Mouse (Mus musculus): Measurements from ENCODE around the gene Parp3. TPM values are rescaled to one million over a fixed set of nuclear protein-coding genes. Genes with fewer than 3 reads are reported as not detected.

The Parp3 gene
- polyA plus RNA-seq, 1 experiment from 2014 or later: 1.7 TPM

GRCm38 (mm10) chr9:106452821-106453220 lies 23.9 kb downstream of the Parp3 start:
- WGBS: 4% methylated on average over 7 of the region's 7 CpGs
- peak overlapping the region; percentile 87 for H3K4me3 ChIP-seq
- peak overlapping the region; percentile 94 for H3K27ac ChIP-seq
- 0 out of 2 replicates have a peak, but pooled peaks cover 10% of the 10 kb centered on the region for H3K36me3 ChIP-seq
- peaks cover 98% of the 10 kb centered on the region for H3K4me1 ChIP-seq
- peaks cover 4% of the 10 kb centered on the region; the same call in 1 of the 2 replicates for H3K27me3 ChIP-seq (ENCODE audit: insufficient read depth, poor library complexity, severe bottlenecking)
- H3K9me3 ChIP-seq: no peaks in the 10 kb centered on the region
- DNase-seq (ENCODE audit: low spot score): no peak

DNA sequence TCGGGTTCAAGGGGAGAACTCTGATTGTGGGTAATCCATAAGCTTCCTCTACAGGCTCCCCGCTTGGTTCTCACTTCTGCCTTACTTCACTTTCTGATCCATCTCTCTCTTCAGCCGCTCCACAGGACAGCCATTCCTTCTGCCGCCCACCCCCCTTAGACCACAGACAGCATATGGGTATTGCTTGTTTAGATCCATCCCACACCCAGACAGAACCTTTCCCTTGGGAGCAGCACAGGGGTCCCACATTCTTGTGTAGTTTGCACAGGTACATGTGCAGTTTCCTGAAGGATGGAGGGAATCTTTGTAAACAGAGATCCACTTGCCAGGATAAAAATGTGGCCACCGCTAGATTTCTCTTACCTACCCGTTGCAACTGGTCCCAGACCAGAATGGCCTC lies 24.4 kb downstream of the Parp3 start:
- 0 out of 2 replicates have a peak, but pooled peaks cover 10% of the 10 kb centered on the region for H3K36me3 ChIP-seq
- 30% methylated on average over 6 of the region's 6 CpGs for WGBS
- no peaks in the 10 kb centered on the region for H3K9me3 ChIP-seq
- DNase-seq (ENCODE audit: low spot score): no peak
- H3K4me3 ChIP-seq: peak overlapping the region; percentile 87
- peaks cover 98% of the 10 kb centered on the region for H3K4me1 ChIP-seq
- H3K27me3 ChIP-seq (ENCODE audit: insufficient read depth, poor library complexity, severe bottlenecking): peaks cover 4% of the 10 kb centered on the region; the same call in 1 of the 2 replicates
- peak overlapping the region; percentile 94 for H3K27ac ChIP-seq

DNA sequence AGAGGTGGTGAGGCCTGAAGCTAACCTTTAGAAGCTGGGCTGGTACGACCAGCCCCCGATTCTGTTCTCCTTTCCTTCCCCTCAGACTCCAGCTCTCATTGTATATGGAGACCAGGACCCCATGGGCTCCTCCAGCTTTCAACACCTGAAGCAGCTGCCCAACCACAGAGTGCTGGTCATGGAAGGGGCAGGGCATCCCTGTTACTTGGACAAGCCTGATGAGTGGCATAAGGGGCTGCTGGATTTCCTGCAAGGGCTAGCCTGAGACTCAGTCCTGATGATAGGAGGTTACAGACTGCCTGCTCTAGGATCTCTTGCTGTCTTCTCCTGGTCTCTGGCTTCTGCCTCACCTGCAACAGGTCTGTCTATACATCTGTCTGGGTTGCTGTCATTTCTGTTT lies 24.9 kb downstream of the Parp3 start:
- peaks cover 98% of the 10 kb centered on the region for H3K4me1 ChIP-seq
- H3K4me3 ChIP-seq: no peak overlapping the region
- DNase-seq (ENCODE audit: low spot score): no peak
- peaks cover 4% of the 10 kb centered on the region; the same call in 1 of the 2 replicates for H3K27me3 ChIP-seq (ENCODE audit: insufficient read depth, poor library complexity, severe bottlenecking)
- 0 out of 2 replicates have a peak, but pooled peaks cover 7% of the 10 kb centered on the region for H3K36me3 ChIP-seq
- no peaks in the 10 kb centered on the region for H3K9me3 ChIP-seq
- peak overlapping the region; percentile 39 for H3K27ac ChIP-seq
- 48% methylated on average over 2 of the region's 2 CpGs for whole genome bisulfite sequencing

DNA sequence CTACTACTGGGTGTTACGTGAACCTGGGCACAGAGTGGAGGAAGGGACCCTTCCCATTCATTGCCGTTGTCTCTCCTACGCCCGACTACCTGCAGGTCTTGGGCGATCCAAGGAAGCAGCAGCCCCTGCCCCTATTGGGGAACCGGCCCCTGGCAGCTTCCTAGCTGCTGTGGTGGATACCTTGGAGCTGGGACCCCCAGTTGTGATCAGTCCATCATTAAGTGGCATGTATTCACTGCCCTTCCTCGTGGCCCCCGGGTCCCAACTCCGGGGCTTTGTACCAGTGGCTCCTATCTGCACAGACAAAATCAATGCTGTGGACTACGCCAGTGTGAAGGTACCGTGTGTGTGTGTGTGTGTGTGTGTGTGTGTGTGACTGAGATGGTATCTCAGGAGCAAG lies 25.5 kb downstream of the Parp3 start:
- peaks cover 4% of the 10 kb centered on the region; the same call in 1 of the 2 replicates for H3K27me3 ChIP-seq (ENCODE audit: insufficient read depth, poor library complexity, severe bottlenecking)
- H3K4me3 ChIP-seq: peak overlapping the region; percentile 22; the same call in 1 of the 2 replicates
- H3K9me3 ChIP-seq: no peaks in the 10 kb centered on the region
- 0 out of 2 replicates have a peak, but pooled peaks cover 1% of the 10 kb centered on the region for H3K36me3 ChIP-seq
- peaks cover 93% of the 10 kb centered on the region for H3K4me1 ChIP-seq
- H3K27ac ChIP-seq: peak overlapping the region; percentile 39; the same call in 1 of the 2 replicates
- WGBS: 69% methylated on average over 11 of the region's 11 CpGs
- DNase-seq (ENCODE audit: low spot score): no peak

- WGBS: 8% methylated on average over 9 of the region's 9 CpGs
- Histone ChIP-seq H3K27ac (peak overlapping the region; percentile 64), H3K9me3 (no peaks in the 10 kb centered on the region), H3K36me3 (no peaks in the 10 kb centered on the region), H3K4me1 (peaks cover 90% of the 10 kb centered on the region), H3K27me3 (ENCODE audit: insufficient read depth, poor library complexity, severe bottlenecking) (peaks cover 4% of the 10 kb centered on the region; the same call in 1 of the 2 replicates), H3K4me3 (peak overlapping the region; percentile 22; the same call in 1 of the 2 replicates)
- DNase-seq (ENCODE audit: low spot score): no peak
Measured at GRCm38 (mm10) chr9:106450661-106451060, 26.1 kb downstream of the Parp3 start.

DNA sequence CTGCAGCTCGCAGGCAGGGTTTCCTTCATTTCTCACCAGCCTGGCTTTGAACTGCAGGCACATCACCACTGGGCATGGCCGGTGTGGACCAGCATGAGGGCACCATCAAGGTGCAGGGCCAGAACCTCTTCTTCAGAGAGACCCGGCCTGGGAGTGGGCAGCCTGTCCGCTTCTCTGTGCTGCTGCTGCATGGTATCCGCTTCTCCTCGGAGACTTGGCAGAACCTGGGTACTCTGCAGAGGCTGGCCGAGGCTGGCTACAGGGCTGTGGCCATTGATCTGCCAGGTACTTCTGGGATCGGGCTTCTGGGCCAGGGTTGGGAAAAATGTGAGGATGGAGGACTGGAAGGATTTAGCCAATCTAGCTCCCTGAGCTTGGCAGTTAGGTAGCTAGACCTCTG lies 26.8 kb downstream of the Parp3 start:
- H3K27ac ChIP-seq: peak overlapping the region; percentile 64; the same call in 1 of the 2 replicates
- no peak for DNase-seq (ENCODE audit: low spot score)
- H3K27me3 ChIP-seq (ENCODE audit: insufficient read depth, poor library complexity, severe bottlenecking): peaks cover 4% of the 10 kb centered on the region; the same call in 1 of the 2 replicates
- H3K4me1 ChIP-seq: peaks cover 87% of the 10 kb centered on the region
- H3K4me3 ChIP-seq: no peak overlapping the region; the same call in 1 of the 2 replicates
- no peaks in the 10 kb centered on the region for H3K9me3 ChIP-seq
- no peaks in the 10 kb centered on the region for H3K36me3 ChIP-seq
- WGBS: 87% methylated on average over 8 of the region's 8 CpGs

GRCm38 (mm10) chr9:106448498-106449031 lies 28.2 kb downstream of the Parp3 start:
- WGBS: under 1% methylated on average over 23 of the region's 23 CpGs
- H3K27ac ChIP-seq: peak overlapping the region; percentile 87
- peaks cover 73% of the 10 kb centered on the region for H3K4me1 ChIP-seq
- H3K9me3 ChIP-seq: no peaks in the 10 kb centered on the region
- peak overlapping the region; percentile 65 for H3K4me3 ChIP-seq
- DNase-seq (ENCODE audit: low spot score): peak; percentile 85
- no peaks in the 10 kb centered on the region for H3K36me3 ChIP-seq
- H3K27me3 ChIP-seq (ENCODE audit: insufficient read depth, poor library complexity, severe bottlenecking): peaks cover 4% of the 10 kb centered on the region; the same call in 1 of the 2 replicates

- Histone ChIP-seq H3K36me3 (no peaks in the 10 kb centered on the region), H3K4me3 (peak overlapping the region; percentile 65), H3K27ac (peak overlapping the region; percentile 87), H3K27me3 (ENCODE audit: insufficient read depth, poor library complexity, severe bottlenecking) (peaks cover 4% of the 10 kb centered on the region; the same call in 1 of the 2 replicates), H3K9me3 (no peaks in the 10 kb centered on the region), H3K4me1 (peaks cover 67% of the 10 kb centered on the region)
- 34% methylated on average over 9 of the region's 9 CpGs for WGBS
- DNase-seq (ENCODE audit: low spot score): no peak
Measured at GRCm38 (mm10) chr9:106447951-106448350, 28.8 kb downstream of the Parp3 start.

- peak within 1 kb of the TSS; percentile 87 for H3K27ac ChIP-seq
- H3K4me1 ChIP-seq: peaks cover 61% of the 10 kb centered on the region
- H3K27me3 ChIP-seq (ENCODE audit: insufficient read depth, poor library complexity, severe bottlenecking): peaks cover 4% of the 10 kb centered on the region; the same call in 1 of the 2 replicates
- peak; percentile 97 for DNase-seq (ENCODE audit: low spot score)
- H3K4me3 ChIP-seq: peak within 1 kb of the TSS; percentile 65
- H3K36me3 ChIP-seq: no peaks in the 10 kb centered on the region
- 0% methylated on average over 24 of the region's 24 CpGs for WGBS
- H3K9me3 ChIP-seq: no peaks in the 10 kb centered on the region
Measured at GRCm38 (mm10) chr9:106447348-106447747, 29.4 kb downstream of the Parp3 start, which contains the start of the genes Abhd14b and Abhd14a. TSS of gene Abhd14b (plus strand) at chr9:106447459. TSS of gene Abhd14a (minus strand) at chr9:106447678.

- Histone ChIP-seq H3K36me3 (no peaks in the 10 kb centered on the region), H3K4me1 (peaks cover 36% of the 10 kb centered on the region), H3K27ac (no peak overlapping the region), H3K27me3 (ENCODE audit: insufficient read depth, poor library complexity, severe bottlenecking) (peaks cover 1% of the 10 kb centered on the region; the same call in 1 of the 2 replicates), H3K9me3 (no peaks in the 10 kb centered on the region), H3K4me3 (no peak overlapping the region)
- DNase-seq (ENCODE audit: low spot score): no peak
- 81% methylated on average over 4 of the region's 4 CpGs for WGBS
Measured at GRCm38 (mm10) chr9:106444836-106445235, 31.9 kb downstream of the Parp3 start.

GRCm38 (mm10) chr9:106442680-106443079 lies 34.1 kb downstream of the Parp3 start:
- Histone ChIP-seq H3K4me3 (no peak overlapping the region), H3K27me3 (ENCODE audit: insufficient read depth, poor library complexity, severe bottlenecking) (no peaks in the 10 kb centered on the region), H3K4me1 (peaks cover 31% of the 10 kb centered on the region), H3K36me3 (no peaks in the 10 kb centered on the region), H3K27ac (no peak overlapping the region), H3K9me3 (no peaks in the 10 kb centered on the region)
- WGBS: 69% methylated on average over 5 of the region's 5 CpGs
- DNase-seq (ENCODE audit: low spot score): no peak

DNA sequence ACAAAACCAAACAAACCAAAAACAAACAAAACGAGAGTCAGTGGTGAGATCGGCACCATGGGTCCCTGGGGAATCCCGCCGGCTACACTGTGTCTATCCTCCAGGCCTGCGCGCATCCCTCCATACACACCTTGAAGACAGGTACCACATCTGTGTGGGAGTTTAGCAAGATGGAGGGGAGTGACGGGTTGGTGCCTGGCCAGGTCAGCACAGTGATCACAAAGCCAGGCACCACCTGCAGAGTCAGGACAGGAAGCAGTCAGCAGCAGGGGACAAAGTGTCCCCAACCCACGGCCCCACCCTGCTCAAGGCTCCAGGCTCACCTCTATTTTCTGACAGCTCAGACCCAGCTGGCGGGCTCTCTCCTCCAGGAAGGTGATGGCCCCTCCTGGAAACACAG lies 40.2 kb downstream of the Parp3 start:
- Histone ChIP-seq H3K4me1 (peaks cover 50% of the 10 kb centered on the region), H3K27me3 (ENCODE audit: insufficient read depth, poor library complexity, severe bottlenecking) (no peaks in the 10 kb centered on the region), H3K36me3 (peaks cover 29% of the 10 kb centered on the region), H3K9me3 (no peaks in the 10 kb centered on the region), H3K27ac (no peak overlapping the region), H3K4me3 (no peak overlapping the region)
- DNase-seq (ENCODE audit: low spot score): no peak
- WGBS: 83% methylated on average over 9 of the region's 9 CpGs

DNA sequence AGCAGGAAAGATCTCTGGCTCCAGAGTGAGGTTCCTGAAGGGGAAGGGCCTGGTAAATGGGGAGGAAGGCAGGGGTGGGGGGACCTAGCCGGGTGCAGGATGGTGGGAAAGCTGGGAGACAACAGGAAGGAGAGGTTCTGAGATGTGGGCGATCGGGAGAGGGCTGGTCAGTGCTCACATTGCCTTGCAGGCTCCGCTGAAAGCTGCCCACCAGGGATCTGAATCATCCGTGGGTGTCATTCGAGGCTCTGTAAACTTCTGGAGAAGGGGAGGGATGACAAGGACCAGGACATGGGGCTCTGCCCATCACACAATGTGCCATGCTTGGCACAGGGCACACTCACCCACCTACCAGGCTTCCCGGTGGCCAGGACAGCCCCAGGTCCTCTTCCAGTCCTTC lies 43.4 kb downstream of the Parp3 start:
- no peak overlapping the region for H3K4me3 ChIP-seq
- no peaks in the 10 kb centered on the region for H3K9me3 ChIP-seq
- DNase-seq (ENCODE audit: low spot score): no peak
- no peaks in the 10 kb centered on the region for H3K27me3 ChIP-seq (ENCODE audit: insufficient read depth, poor library complexity, severe bottlenecking)
- H3K27ac ChIP-seq: no peak overlapping the region
- 70% methylated on average over 7 of the region's 7 CpGs for WGBS
- peaks cover 42% of the 10 kb centered on the region for H3K36me3 ChIP-seq
- peaks cover 54% of the 10 kb centered on the region for H3K4me1 ChIP-seq
